Mouse (Mus musculus) heart, embryonic 16.5 days (tissue): ENCODE measurements around the gene Wwc1. TPM values are rescaled to one million over a fixed set of nuclear protein-coding genes. Genes with fewer than 3 reads are reported as not detected.

ENCODE experiments used
- ATAC-seq: fragments of 200-750 bp; cut with Nextera tagmentation; replicated peaks from 2 replicates; pipeline ENCODE4 v1.8.0; 2017; ENCODE audit warnings: moderate number of reproducible peaks; ENCODE audit not compliant: insufficient read depth, low FRiP score; ENCODE audit errors: extremely low read depth
- H3K27ac ChIP-seq: fragments of 300-500 bp; sonication (generic); 2 replicates; pipeline ENCODE4 v1.5.1; 2014; ENCODE audit warnings: mild to moderate bottlenecking, low read length, control low read depth, moderate library complexity
- H3K27me3 ChIP-seq: fragments of 300-500 bp; sonication (generic); 2 replicates; pipeline ENCODE4 v1.6.1; 2014; ENCODE audit warnings: low read length, mixed read lengths; ENCODE audit not compliant: control insufficient read depth, insufficient read depth
- H3K36me3 ChIP-seq: fragments of 300-500 bp; sonication (generic); 2 replicates; pipeline ENCODE4 v1.6.1; 2014; ENCODE audit not compliant: control insufficient read depth, insufficient read depth
- H3K4me1 ChIP-seq: fragments of 300-500 bp; sonication (generic); 2 replicates; pipeline ENCODE4 v1.6.1; 2014; ENCODE audit warnings: low read length, mixed read lengths; ENCODE audit not compliant: control insufficient read depth, insufficient read depth
- H3K4me2 ChIP-seq: fragments of 300-500 bp; sonication (generic); 2 replicates; pipeline ENCODE4 v1.6.1; 2014; ENCODE audit warnings: low read depth, mild to moderate bottlenecking, control low read depth, low read length
- H3K4me3 ChIP-seq: fragments of 300-500 bp; sonication (generic); 2 replicates; pipeline ENCODE4 v1.5.1; 2014; ENCODE audit warnings: mild to moderate bottlenecking, control low read depth, low read length
- H3K9ac ChIP-seq: fragments of 300-500 bp; sonication (generic); 2 replicates; pipeline ENCODE4 v1.6.1; 2014; ENCODE audit warnings: low read length, control low read depth
- H3K9me3 ChIP-seq: fragments of 300-500 bp; sonication (generic); replicated peaks from 2 replicates; pipeline ENCODE4 v1.6.1; 2016; ENCODE audit warnings: low read length; ENCODE audit not compliant: control insufficient read depth
- WGBS: fragments of 180-500 bp; shearing (Covaris S2); extraction: QIAGEN DNeasy Blood & Tissue Kit; methylation state at CpG from one replicate; pipeline ENCODE4 v1.1.7; 2014; 5-methylcytosine and 5-hydroxymethylcytosine counted together
- polyA plus RNA-seq: library from polyadenylated mRNA; unstranded; fragments of >200 nt; fragmentation: Nextera tagmentation; extraction: Ambion mirVana; gene quantifications from 2 replicates; pipeline ENCODE4 v1.2.1, GENCODE M21; 2015

Gene Wwc1
- polyA plus RNA-seq, 1 experiment from 2014 or later = 0.77 TPM

GRCm38 (mm10) chr11:35998048-35998447 is 17.7 kb upstream of the Wwc1 start:
- peaks cover 3% of the 10 kb centered on the region; the same call in 1 of the 2 replicates for H3K9me3 ChIP-seq
- no peaks in the 10 kb centered on the region for H3K36me3 ChIP-seq
- no peak overlapping the region for H3K4me2 ChIP-seq
- no peak overlapping the region for H3K27ac ChIP-seq
- 65% methylated on average over 12 of the region's 12 CpGs for WGBS
- H3K4me1 ChIP-seq = peaks cover 3% of the 10 kb centered on the region
- no peak overlapping the region for H3K9ac ChIP-seq
- H3K4me3 ChIP-seq = no peak overlapping the region
- ATAC-seq = no peak
- peaks cover 11% of the 10 kb centered on the region for H3K27me3 ChIP-seq

DNA sequence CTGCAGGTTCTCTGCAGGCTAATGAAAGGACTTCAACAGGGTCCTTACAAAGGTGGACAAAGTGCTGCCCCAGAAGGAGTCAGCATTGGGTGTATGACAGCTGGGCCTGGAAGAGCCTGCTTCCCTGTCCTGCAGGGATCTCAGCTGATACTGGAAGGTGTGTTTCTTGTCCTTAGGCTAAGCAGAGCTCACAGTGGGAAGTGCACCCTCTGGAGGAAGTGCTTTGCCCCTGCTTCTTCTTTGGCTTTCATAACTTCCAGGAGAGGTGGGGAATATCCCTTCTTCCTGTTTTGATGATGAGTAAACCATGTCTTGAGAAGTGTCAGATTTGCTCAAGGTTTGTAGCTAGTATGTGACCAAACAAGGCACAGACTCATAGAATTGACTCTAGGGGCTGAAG is 15.0 kb upstream of the Wwc1 start:
- Histone ChIP-seq H3K9ac (no peak overlapping the region), H3K4me1 (no peaks in the 10 kb centered on the region), H3K36me3 (no peaks in the 10 kb centered on the region), H3K4me3 (no peak overlapping the region), H3K4me2 (no peak overlapping the region), H3K27ac (no peak overlapping the region), H3K9me3 (peaks cover 3% of the 10 kb centered on the region; the same call in 1 of the 2 replicates), H3K27me3 (peaks cover 3% of the 10 kb centered on the region)
- no peak for ATAC-seq

GRCm38 (mm10) chr11:35991846-35992245 is 11.5 kb upstream of the Wwc1 start:
- Histone ChIP-seq H3K4me1 (no peaks in the 10 kb centered on the region), H3K4me2 (no peak overlapping the region), H3K9ac (no peak overlapping the region), H3K27me3 (no peaks in the 10 kb centered on the region), H3K27ac (no peak overlapping the region), H3K4me3 (no peak overlapping the region), H3K36me3 (no peaks in the 10 kb centered on the region), H3K9me3 (peaks cover 3% of the 10 kb centered on the region; the same call in 1 of the 2 replicates)
- no peak for ATAC-seq
- 69% methylated on average over 2 of the region's 2 CpGs for WGBS

DNA sequence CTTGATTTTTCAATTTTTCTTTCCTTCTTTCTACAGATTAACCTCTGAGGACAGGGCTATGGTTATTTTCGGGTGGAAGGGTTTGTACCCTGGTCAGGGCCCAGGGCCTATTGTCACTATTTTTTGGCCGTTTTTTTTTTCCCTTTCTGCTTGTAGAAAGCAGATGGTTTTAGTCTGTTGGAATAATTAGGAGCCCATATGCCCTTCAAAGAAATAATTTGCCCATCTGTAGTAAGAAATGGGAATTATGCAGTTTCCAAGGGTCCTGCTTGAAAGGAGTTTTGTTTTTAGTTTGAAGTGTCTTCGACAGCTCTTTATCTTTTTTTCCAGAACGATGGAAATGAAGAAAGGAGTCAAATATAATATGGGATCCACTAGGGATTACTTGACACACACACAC is 9.6 kb upstream of the Wwc1 start:
- no peaks in the 10 kb centered on the region for H3K27me3 ChIP-seq
- no peak overlapping the region for H3K4me2 ChIP-seq
- no peak overlapping the region for H3K27ac ChIP-seq
- H3K4me1 ChIP-seq = peaks cover 9% of the 10 kb centered on the region
- no peak for ATAC-seq
- WGBS = 68% methylated on average over 4 of the region's 4 CpGs
- H3K9me3 ChIP-seq = no peaks in the 10 kb centered on the region
- no peak overlapping the region for H3K9ac ChIP-seq
- H3K36me3 ChIP-seq = no peaks in the 10 kb centered on the region
- H3K4me3 ChIP-seq = no peak overlapping the region

- Histone ChIP-seq H3K36me3 (no peaks in the 10 kb centered on the region), H3K4me3 (peak overlapping the region; percentile 37), H3K9ac (peak overlapping the region; percentile 41; the same call in 1 of the 2 replicates), H3K4me2 (peak overlapping the region; percentile 66), H3K27ac (no peak overlapping the region), H3K4me1 (peaks cover 9% of the 10 kb centered on the region), H3K27me3 (peaks cover 4% of the 10 kb centered on the region; the same call in 1 of the 2 replicates), H3K9me3 (no peaks in the 10 kb centered on the region)
- ATAC-seq = peak; percentile 85
- WGBS = 1% methylated on average over 19 of the region's 19 CpGs
Measured at GRCm38 (mm10) chr11:35985841-35986393, 5.6 kb upstream of the Wwc1 start.

- ATAC-seq = no peak
- no peaks in the 10 kb centered on the region for H3K9me3 ChIP-seq
- H3K36me3 ChIP-seq = no peaks in the 10 kb centered on the region
- H3K27me3 ChIP-seq = peaks cover 16% of the 10 kb centered on the region
- no peak overlapping the region for H3K4me3 ChIP-seq
- H3K4me2 ChIP-seq = no peak overlapping the region
- WGBS = 78% methylated on average over 3 of the region's 3 CpGs
- no peak overlapping the region for H3K27ac ChIP-seq
- peaks cover 17% of the 10 kb centered on the region for H3K4me1 ChIP-seq
- no peak overlapping the region for H3K9ac ChIP-seq
Measured at GRCm38 (mm10) chr11:35982734-35983133, 2.4 kb upstream of the Wwc1 start.

- under 1% methylated on average over 53 of the region's 66 CpGs for WGBS
- H3K4me1 ChIP-seq = peaks cover 9% of the 10 kb centered on the region; the same call in 1 of the 2 replicates
- H3K9ac ChIP-seq = peak overlapping the region; percentile 78
- no peaks in the 10 kb centered on the region for H3K9me3 ChIP-seq
- no peak overlapping the region for H3K27ac ChIP-seq
- ATAC-seq = peak; percentile 41
- H3K4me3 ChIP-seq = peak overlapping the region; percentile 86
- H3K4me2 ChIP-seq = peak overlapping the region; percentile 98
- peaks cover 16% of the 10 kb centered on the region for H3K27me3 ChIP-seq
- no peaks in the 10 kb centered on the region for H3K36me3 ChIP-seq
Measured at GRCm38 (mm10) chr11:35979733-35980410, 455 bp downstream of the Wwc1 start.

DNA sequence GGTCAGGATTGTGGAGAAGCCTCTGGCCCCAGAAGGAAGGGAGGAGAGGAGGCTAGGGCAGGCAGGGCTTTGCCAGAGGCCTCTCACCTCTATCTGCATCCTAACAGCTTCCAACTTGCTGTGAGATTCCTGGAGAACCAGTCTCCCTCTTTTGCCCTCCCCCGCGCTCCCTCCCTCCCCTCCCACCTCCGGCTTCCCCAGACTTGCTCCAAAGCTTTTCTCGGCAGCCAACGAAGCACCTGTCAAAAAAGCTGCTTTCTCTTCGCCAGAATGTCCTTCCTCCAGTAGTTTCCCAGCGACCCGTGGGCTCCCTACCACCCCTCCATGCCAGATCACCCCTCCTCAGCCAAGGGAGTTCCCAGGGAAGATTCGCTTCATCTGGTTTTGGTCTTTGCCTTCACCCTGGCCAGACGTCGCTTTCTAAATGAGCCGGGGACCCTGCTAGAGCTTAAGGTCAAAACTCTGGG is 1.0 kb downstream of the Wwc1 start:
- Histone ChIP-seq H3K36me3 (no peaks in the 10 kb centered on the region), H3K9ac (peak overlapping the region; percentile 78), H3K4me3 (peak overlapping the region; percentile 86), H3K27ac (no peak overlapping the region), H3K4me1 (peaks cover 9% of the 10 kb centered on the region; the same call in 1 of the 2 replicates), H3K27me3 (peaks cover 16% of the 10 kb centered on the region), H3K9me3 (no peaks in the 10 kb centered on the region), H3K4me2 (peak overlapping the region; percentile 98)
- no peak for ATAC-seq
- WGBS = 0% methylated on average over 12 of the region's 12 CpGs

DNA sequence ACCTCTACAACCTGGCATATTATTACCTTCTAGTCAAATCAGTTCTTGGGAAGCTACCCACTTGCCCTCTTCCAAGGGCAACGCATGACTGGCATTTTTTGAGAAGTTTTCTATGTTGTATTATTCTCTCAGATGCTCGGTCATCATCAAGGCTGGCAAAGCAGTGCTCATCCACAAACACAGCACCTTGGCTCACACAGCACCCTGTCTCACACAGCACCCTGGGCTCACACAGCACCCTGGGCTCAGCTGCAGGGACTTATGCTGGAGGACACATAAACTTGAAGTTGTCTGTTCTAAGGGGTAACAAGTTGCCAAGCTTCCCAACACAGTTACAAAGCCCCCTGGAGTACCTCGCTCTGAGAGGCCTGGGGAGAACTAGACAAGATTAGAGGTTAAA is 2.5 kb downstream of the Wwc1 start:
- Histone ChIP-seq H3K27me3 (peaks cover 16% of the 10 kb centered on the region), H3K36me3 (no peaks in the 10 kb centered on the region), H3K4me2 (no peak overlapping the region), H3K27ac (no peak overlapping the region), H3K9ac (no peak overlapping the region), H3K4me3 (no peak overlapping the region), H3K9me3 (no peaks in the 10 kb centered on the region), H3K4me1 (peaks cover 9% of the 10 kb centered on the region; the same call in 1 of the 2 replicates)
- ATAC-seq = no peak
- WGBS = 84% methylated on average over 3 of the region's 3 CpGs
